Mouse (Mus musculus) kidney, embryonic 14.5 days (tissue): Measurements from ENCODE around the gene Wwox. TPM values are rescaled to one million over a fixed set of nuclear protein-coding genes. Genes with fewer than 3 reads are reported as not detected.

Experiments used
- ATAC-seq: fragments of 200-750 bp; cut with Nextera tagmentation; 2 replicates; pipeline ENCODE4 v1.8.0; 2017; ENCODE audit warnings: moderate number of reproducible peaks, mild to moderate bottlenecking, moderate TSS enrichment, moderate library complexity; ENCODE audit not compliant: low FRiP score, low TSS enrichment
- H3K27ac ChIP-seq: fragments of 300-500 bp; sonication (generic); 2 replicates; pipeline ENCODE4 v1.5.1; 2014; ENCODE audit warnings: low read depth, mild to moderate bottlenecking, low read length, moderate library complexity, mixed read lengths
- H3K27me3 ChIP-seq: fragments of 300-500 bp; sonication (generic); 2 replicates; pipeline ENCODE4 v1.6.1; 2014; ENCODE audit warnings: mild to moderate bottlenecking, low read length; ENCODE audit not compliant: control insufficient read depth, insufficient read depth
- H3K36me3 ChIP-seq: fragments of 300-500 bp; sonication (generic); 2 replicates; pipeline ENCODE4 v1.6.1; 2014; ENCODE audit warnings: low read length, mixed read lengths; ENCODE audit not compliant: control insufficient read depth, insufficient read depth
- H3K4me1 ChIP-seq: fragments of 300-500 bp; sonication (generic); 2 replicates; pipeline ENCODE4 v1.6.1; 2014; ENCODE audit warnings: low read length, mixed read lengths; ENCODE audit not compliant: control insufficient read depth, insufficient read depth
- H3K4me2 ChIP-seq: fragments of 300-500 bp; sonication (generic); replicated peaks from 2 replicates; pipeline ENCODE4 v1.6.1; 2014; ENCODE audit warnings: low read depth, mild to moderate bottlenecking, low read length
- H3K4me3 ChIP-seq: fragments of 300-500 bp; sonication (generic); 2 replicates; pipeline ENCODE4 v1.5.1; 2014; ENCODE audit warnings: mild to moderate bottlenecking, low read length
- H3K9ac ChIP-seq: fragments of 300-500 bp; sonication (generic); 2 replicates; pipeline ENCODE4 v1.6.1; 2014; ENCODE audit warnings: low read depth, mild to moderate bottlenecking, low read length, moderate library complexity
- H3K9me3 ChIP-seq: fragments of 300-500 bp; sonication (generic); 2 replicates; pipeline ENCODE4 v1.6.1; 2016; ENCODE audit warnings: low read length; ENCODE audit not compliant: control insufficient read depth
- WGBS: fragments of 180-500 bp; shearing (Covaris S2); extraction: QIAGEN DNeasy Blood & Tissue Kit; methylation state at CpG from one replicate; pipeline ENCODE4 v1.1.7; 2014; 5-methylcytosine and 5-hydroxymethylcytosine counted together
- polyA plus RNA-seq: library from polyadenylated mRNA; unstranded; fragments of >200 nt; fragmentation: Nextera tagmentation; extraction: Ambion mirVana; gene quantifications from 2 replicates; pipeline ENCODE4 v1.2.1, GENCODE M21; 2014

The Wwox gene
- polyA plus RNA-seq, 1 experiment from 2014 or later: 17.0 TPM

- Histone ChIP-seq H3K36me3 (no peaks in the 10 kb centered on the region), H3K9me3 (0 out of 2 replicates have a peak, but pooled peaks cover 2% of the 10 kb centered on the region), H3K4me2 (no peak overlapping the region), H3K4me1 (0 out of 2 replicates have a peak, but pooled peaks cover 3% of the 10 kb centered on the region), H3K4me3 (no peak overlapping the region), H3K27ac (no peak overlapping the region), H3K9ac (no peak overlapping the region), H3K27me3 (no peaks in the 10 kb centered on the region)
- WGBS: 35% methylated on average over 4 of the region's 4 CpGs
- no peak for ATAC-seq
Measured at GRCm38 (mm10) chr8:115038426-115038825, 599.0 kb downstream of the Wwox start.

- no peak overlapping the region for H3K27ac ChIP-seq
- WGBS: 48% methylated on average over 7 of the region's 7 CpGs
- 0 out of 2 replicates have a peak, but pooled peaks cover 7% of the 10 kb centered on the region for H3K4me1 ChIP-seq
- no peaks in the 10 kb centered on the region for H3K27me3 ChIP-seq
- H3K36me3 ChIP-seq: no peaks in the 10 kb centered on the region
- no peak overlapping the region for H3K4me3 ChIP-seq
- ATAC-seq: no peak
- H3K4me2 ChIP-seq: no peak overlapping the region
- H3K9me3 ChIP-seq: no peaks in the 10 kb centered on the region
- no peak overlapping the region for H3K9ac ChIP-seq
Measured at GRCm38 (mm10) chr8:115045746-115046145, 606.3 kb downstream of the Wwox start.

- Histone ChIP-seq H3K27ac (no peak overlapping the region), H3K9ac (no peak overlapping the region), H3K36me3 (no peaks in the 10 kb centered on the region), H3K4me1 (0 out of 2 replicates have a peak, but pooled peaks cover 7% of the 10 kb centered on the region), H3K9me3 (no peaks in the 10 kb centered on the region), H3K4me2 (no peak overlapping the region), H3K4me3 (no peak overlapping the region), H3K27me3 (no peaks in the 10 kb centered on the region)
- WGBS: 57% methylated on average over 4 of the region's 4 CpGs
- ATAC-seq: no peak
Measured at GRCm38 (mm10) chr8:115046496-115046895, 607.0 kb downstream of the Wwox start.

GRCm38 (mm10) chr8:115058193-115058835 is 618.9 kb downstream of the Wwox start:
- H3K4me1 ChIP-seq: no peaks in the 10 kb centered on the region
- no peaks in the 10 kb centered on the region for H3K36me3 ChIP-seq
- no peak for ATAC-seq
- no peaks in the 10 kb centered on the region for H3K9me3 ChIP-seq
- H3K27me3 ChIP-seq: no peaks in the 10 kb centered on the region
- H3K4me3 ChIP-seq: no peak overlapping the region
- 82% methylated on average over 12 of the region's 12 CpGs for WGBS
- no peak overlapping the region for H3K4me2 ChIP-seq
- no peak overlapping the region for H3K9ac ChIP-seq
- H3K27ac ChIP-seq: no peak overlapping the region

- no peaks in the 10 kb centered on the region for H3K9me3 ChIP-seq
- 87% methylated on average over 5 of the region's 5 CpGs for WGBS
- no peak for ATAC-seq
Measured at GRCm38 (mm10) chr8:115063623-115064022, 624.2 kb downstream of the Wwox start.

GRCm38 (mm10) chr8:115064691-115065090 is 625.2 kb downstream of the Wwox start:
- WGBS: 82% methylated on average over 15 of the region's 15 CpGs
- Histone ChIP-seq H3K27ac (no peak overlapping the region), H3K4me1 (no peaks in the 10 kb centered on the region), H3K4me3 (no peak overlapping the region), H3K36me3 (no peaks in the 10 kb centered on the region), H3K9ac (no peak overlapping the region), H3K27me3 (no peaks in the 10 kb centered on the region), H3K4me2 (no peak overlapping the region), H3K9me3 (no peaks in the 10 kb centered on the region)
- ATAC-seq: no peak

More at GRCm38 (mm10) chr8:115063623-115064022, 624.2 kb downstream of the Wwox start:
- no peaks in the 10 kb centered on the region for H3K36me3 ChIP-seq
- no peak overlapping the region for H3K4me2 ChIP-seq
- H3K4me3 ChIP-seq: no peak overlapping the region
- no peak overlapping the region for H3K9ac ChIP-seq
- no peaks in the 10 kb centered on the region for H3K27me3 ChIP-seq
- H3K27ac ChIP-seq: no peak overlapping the region
- no peaks in the 10 kb centered on the region for H3K4me1 ChIP-seq

GRCm38 (mm10) chr8:115065386-115065785 is 625.9 kb downstream of the Wwox start:
- H3K36me3 ChIP-seq: no peaks in the 10 kb centered on the region
- no peaks in the 10 kb centered on the region for H3K4me1 ChIP-seq
- no peak overlapping the region for H3K27ac ChIP-seq
- 67% methylated on average over 7 of the region's 7 CpGs for WGBS
- H3K4me3 ChIP-seq: no peak overlapping the region
- no peaks in the 10 kb centered on the region for H3K27me3 ChIP-seq
- H3K9me3 ChIP-seq: no peaks in the 10 kb centered on the region
- H3K4me2 ChIP-seq: no peak overlapping the region
- ATAC-seq: no peak
- no peak overlapping the region for H3K9ac ChIP-seq

GRCm38 (mm10) chr8:115066550-115067058 is 627.1 kb downstream of the Wwox start:
- Histone ChIP-seq H3K4me3 (no peak overlapping the region), H3K4me2 (no peak overlapping the region), H3K27ac (no peak overlapping the region), H3K36me3 (no peaks in the 10 kb centered on the region), H3K9ac (no peak overlapping the region), H3K27me3 (no peaks in the 10 kb centered on the region), H3K9me3 (no peaks in the 10 kb centered on the region), H3K4me1 (no peaks in the 10 kb centered on the region)
- 95% methylated on average over 8 of the region's 8 CpGs for WGBS
- ATAC-seq: no peak

GRCm38 (mm10) chr8:115068723-115069122 is 629.3 kb downstream of the Wwox start:
- no peak for ATAC-seq
- 79% methylated on average over 5 of the region's 5 CpGs for WGBS
- no peaks in the 10 kb centered on the region for H3K4me1 ChIP-seq
- H3K27me3 ChIP-seq: no peaks in the 10 kb centered on the region
- H3K27ac ChIP-seq: no peak overlapping the region
- H3K36me3 ChIP-seq: no peaks in the 10 kb centered on the region
- no peak overlapping the region for H3K4me3 ChIP-seq
- H3K9me3 ChIP-seq: no peaks in the 10 kb centered on the region
- H3K9ac ChIP-seq: no peak overlapping the region
- H3K4me2 ChIP-seq: no peak overlapping the region
